Mouse (Mus musculus): Measurements from ENCODE around the gene Tradd. TPM values are rescaled to one million over a fixed set of nuclear protein-coding genes. Genes with fewer than 3 reads are reported as not detected.
A peak's percentile ranks its signal among the peaks of the same experiment; 100 is the strongest.

Gene Tradd
- total RNA-seq, 2 experiments from 2014 or later, result 6.6 to 10.2 TPM

Small RNA genes lying within 50 kb of the gene (microRNA-seq; reads per million reads assigned to microRNA genes)
- gene Gm27320, result not detected
- gene Mir328, result 258 reads per million, percentile 60 among the genes with 10 or more reads in this experiment

Other genes with a start within 250 kb of the Tradd start
- gene Ces3a, start 216.0 kb downstream of the Tradd start, total RNA-seq (2021), result 1 to 10 TPM in 1 of 2 experiments, not detected in 1; 1.5 TPM
- not detected for gene Ces3b, start 180.9 kb downstream of the Tradd start, total RNA-seq (2021)
- gene Ces4a, start 132.8 kb downstream of the Tradd start, total RNA-seq (2021), result not detected
- 10 to 100 TPM; 48.5 to 55.6 TPM for gene Cbfb, start 93.9 kb downstream of the Tradd start, total RNA-seq (2021)
- 10 to 100 TPM; 16.2 to 16.5 TPM for gene D230025D16Rik, start 39.5 kb downstream of the Tradd start, total RNA-seq (2021)
- 10 to 100 TPM; 14.9 to 15.3 TPM for gene B3gnt9, start 9.5 kb downstream of the Tradd start, total RNA-seq (2021)
- 1 to 10 TPM; 2.2 to 2.7 TPM for gene Fbxl8, start within 50 bp of the Tradd start, total RNA-seq (2021)
- under 1 TPM; 0.21 to 0.29 TPM for gene Hsf4, start 5.2 kb upstream of the Tradd start, total RNA-seq (2021)
- 10 to 100 TPM; 26.5 to 27.1 TPM for gene Nol3, start 11.5 kb upstream of the Tradd start, total RNA-seq (2021)
- gene 4931428F04Rik, start 25.3 kb upstream of the Tradd start, total RNA-seq (2021), result 1 to 10 TPM; 3.8 to 6.3 TPM
- gene Exoc3l, start 31.5 kb upstream of the Tradd start, total RNA-seq (2021), result 1 to 10 TPM; 8.1 to 8.7 TPM
- 10 to 100 TPM; 27.4 to 31.1 TPM for gene E2f4, start 33.1 kb upstream of the Tradd start, total RNA-seq (2021)
- 1 to 10 TPM; 1.0 to 1.1 TPM for gene Elmo3, start 41.0 kb upstream of the Tradd start, total RNA-seq (2021)
- 1 to 10 TPM; 3.6 to 4.1 TPM for gene Lrrc29, start 61.7 kb upstream of the Tradd start, total RNA-seq (2021)
- 10 to 100 TPM; 28.7 to 29.5 TPM for gene Tmem208, start 61.7 kb upstream of the Tradd start, total RNA-seq (2021)
- 10 to 100 TPM; 12.4 to 14.2 TPM for gene Fhod1, start 83.3 kb upstream of the Tradd start, total RNA-seq (2021)
- 1 to 10 TPM; 4.0 to 4.2 TPM for gene Slc9a5, start 84.2 kb upstream of the Tradd start, total RNA-seq (2021)
- gene Plekhg4, start 108.7 kb upstream of the Tradd start, total RNA-seq (2021), result under 1 TPM; 0.17 to 0.26 TPM
- not detected for gene Kctd19, start 148.9 kb upstream of the Tradd start, total RNA-seq (2021)
- gene Lrrc36, start 149.0 kb upstream of the Tradd start, total RNA-seq (2021), result 1 to 10 TPM; 1.6 to 1.7 TPM
- gene Tppp3, start 206.9 kb upstream of the Tradd start, total RNA-seq (2021), result 100 to 1,000 TPM; 527 to 572 TPM
- 10 to 100 TPM; 21.0 to 21.6 TPM for gene Zdhhc1, start 232.3 kb upstream of the Tradd start, total RNA-seq (2021)